Mouse (Mus musculus) granulocyte monocyte progenitor cell, adult 5-6 weeks (primary cell): ENCODE measurements around the gene Zfand3. TPM values are rescaled to one million over a fixed set of nuclear protein-coding genes. Genes with fewer than 3 reads are reported as not detected.
A peak's percentile ranks its signal among the peaks of the same experiment; 100 is the strongest.

Experiments
- ATAC-seq: replicated peaks from 2 replicates; pipeline ENCODE4 v1.8.0; 2016; ENCODE audit warnings: mild to moderate bottlenecking, moderate TSS enrichment, inconsistent platforms; ENCODE audit not compliant: poor library complexity, severe bottlenecking
- total RNA-seq, 2 experiments: library from RNA; stranded (forward) in 1 of 2; stranded (reverse) in 1 of 2; fragments of 200-712, 200-1000 nt in 1 of 2; fragments of >200 nt in 1 of 2; fragmentation: Nextera tagmentation in 1 of 2; gene quantifications; 2 replicates each; pipeline ENCODE4 v1.2.3; 2014 to 2017

Zfand3 gene
- total RNA-seq, 2 experiments from 2014 or later: 6.7 to 22.3 TPM

- no peak for ATAC-seq
These were observed 8.5 kb upstream of the Zfand3 start for GRCm38 (mm10) chr17:29995986-29996385.

DNA sequence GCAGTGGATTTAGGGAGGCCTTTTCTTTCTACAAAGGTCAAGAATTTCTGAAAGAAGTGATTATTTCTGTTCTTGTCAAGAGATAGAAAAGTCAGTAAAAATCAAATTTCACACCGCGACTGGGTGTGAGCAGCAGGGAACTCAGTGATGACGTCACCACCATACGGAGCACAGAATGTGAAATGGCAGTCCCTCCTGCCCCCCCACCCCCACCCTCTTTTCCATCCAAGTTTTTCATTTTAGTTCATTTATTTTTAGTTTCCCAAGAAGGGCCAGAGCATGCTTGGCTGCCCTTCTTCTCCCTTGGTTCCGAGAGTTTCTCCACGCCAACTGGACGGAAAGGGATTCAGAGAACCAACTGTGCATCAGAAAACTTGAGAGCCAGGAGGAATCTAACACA is 6.8 kb upstream of the Zfand3 start:
- ATAC-seq: no peak

GRCm38 (mm10) chr17:29998566-29999295 is 5.8 kb upstream of the Zfand3 start:
- peak; percentile 37; the same call in 1 of the 2 replicates for ATAC-seq

- ATAC-seq: no peak
These were observed 540 bp downstream of the Zfand3 start for GRCm38 (mm10) chr17:30005103-30005443.

- ATAC-seq: peak; percentile 34
These were observed 963 bp downstream of the Zfand3 start for GRCm38 (mm10) chr17:30005451-30005941.

GRCm38 (mm10) chr17:30006877-30007276 is 2.3 kb downstream of the Zfand3 start:
- no peak for ATAC-seq

GRCm38 (mm10) chr17:30007883-30008282 is 3.4 kb downstream of the Zfand3 start:
- ATAC-seq: no peak

- no peak for ATAC-seq
These were observed 3.9 kb downstream of the Zfand3 start for GRCm38 (mm10) chr17:30008392-30008791.

GRCm38 (mm10) chr17:30014660-30015059 is 10.1 kb downstream of the Zfand3 start:
- ATAC-seq: no peak

DNA sequence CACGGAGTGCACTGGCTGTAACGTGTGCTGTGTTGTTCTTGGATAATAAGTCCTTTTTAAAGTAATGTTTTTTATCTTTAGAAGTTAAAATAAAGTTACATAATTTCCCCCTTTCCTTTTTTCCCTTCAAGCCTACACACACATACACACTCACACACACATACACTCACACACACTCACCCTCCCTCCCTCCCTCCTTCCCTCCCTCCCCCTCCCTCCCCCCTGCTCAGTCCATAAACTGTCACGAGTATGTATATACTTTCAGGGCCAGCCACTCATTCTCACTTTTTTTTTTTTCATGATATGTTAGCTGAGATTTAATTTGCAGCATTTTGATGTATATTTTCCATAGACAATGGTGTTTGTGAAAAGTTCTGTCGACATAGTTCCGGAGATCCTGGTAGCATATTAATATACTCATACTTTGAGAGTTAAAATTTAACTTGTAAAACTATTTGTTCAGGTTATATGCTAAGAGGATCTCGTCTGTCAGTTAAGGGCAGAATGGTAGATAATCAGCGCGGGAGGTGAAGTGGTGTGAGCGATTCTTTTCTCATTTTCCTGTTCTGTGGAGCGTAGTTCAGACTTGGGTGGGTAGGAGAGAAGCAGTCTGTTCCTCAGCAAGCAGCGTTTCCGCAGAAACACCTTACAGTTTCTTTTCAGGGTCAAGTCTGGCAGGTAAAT is 14.5 kb downstream of the Zfand3 start:
- no peak for ATAC-seq

- ATAC-seq: no peak
These were observed 15.4 kb downstream of the Zfand3 start for GRCm38 (mm10) chr17:30019942-30020341.

DNA sequence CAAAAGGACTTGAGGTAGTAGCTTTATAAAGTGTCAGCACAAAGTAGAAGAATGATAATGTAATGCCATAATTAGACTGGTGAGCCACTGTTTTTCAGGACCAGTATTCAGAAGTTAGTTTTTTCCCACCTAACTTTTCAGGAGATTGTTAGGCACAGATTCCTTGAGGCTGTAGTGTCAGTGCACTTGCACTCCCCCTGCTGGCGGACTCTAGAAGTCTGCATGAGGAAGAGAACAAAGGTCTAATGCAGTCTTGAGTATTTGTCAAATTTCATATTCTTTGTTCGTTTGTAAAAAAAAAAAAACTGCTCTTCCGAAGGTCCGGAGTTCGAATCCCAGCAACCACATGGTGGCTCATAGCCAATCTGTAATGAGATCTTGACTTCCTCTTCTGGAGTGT is 20.1 kb downstream of the Zfand3 start:
- peak; percentile 63 for ATAC-seq

- ATAC-seq: no peak
These were observed 22.1 kb downstream of the Zfand3 start for GRCm38 (mm10) chr17:30026617-30027016.

DNA sequence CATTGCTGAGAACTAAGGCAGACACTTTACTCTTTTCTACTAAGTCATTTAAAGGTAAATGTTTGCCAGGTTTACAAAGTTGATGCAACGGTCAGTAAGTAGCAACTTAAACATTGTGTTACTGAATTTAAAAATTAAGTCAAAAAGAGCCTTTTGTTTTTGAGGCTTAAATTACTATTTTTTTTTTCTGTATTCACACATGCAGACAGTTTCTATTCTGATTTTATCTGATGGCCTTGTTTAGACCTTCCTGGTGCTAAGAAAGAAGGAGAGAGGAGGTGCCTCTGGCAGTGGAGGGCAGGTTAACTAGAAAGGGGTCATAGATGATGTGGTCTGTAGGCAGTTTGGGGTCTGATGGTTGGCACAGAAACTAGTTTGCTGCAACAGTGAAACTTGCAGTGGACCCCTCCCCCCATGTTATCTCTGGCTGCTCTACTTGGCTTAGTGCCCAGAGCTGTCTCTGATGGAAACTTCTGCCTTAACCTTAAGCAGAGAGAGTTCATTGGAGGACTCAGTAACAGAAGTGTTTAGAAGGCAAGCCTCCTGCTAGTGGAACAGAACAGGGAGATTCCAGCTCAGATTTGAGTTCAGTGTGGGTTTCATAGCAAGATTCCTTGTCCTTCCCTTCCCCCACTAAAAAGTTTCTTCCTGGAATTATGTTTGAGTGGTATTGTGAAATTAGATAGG is 23.0 kb downstream of the Zfand3 start:
- peak; percentile 61 for ATAC-seq

DNA sequence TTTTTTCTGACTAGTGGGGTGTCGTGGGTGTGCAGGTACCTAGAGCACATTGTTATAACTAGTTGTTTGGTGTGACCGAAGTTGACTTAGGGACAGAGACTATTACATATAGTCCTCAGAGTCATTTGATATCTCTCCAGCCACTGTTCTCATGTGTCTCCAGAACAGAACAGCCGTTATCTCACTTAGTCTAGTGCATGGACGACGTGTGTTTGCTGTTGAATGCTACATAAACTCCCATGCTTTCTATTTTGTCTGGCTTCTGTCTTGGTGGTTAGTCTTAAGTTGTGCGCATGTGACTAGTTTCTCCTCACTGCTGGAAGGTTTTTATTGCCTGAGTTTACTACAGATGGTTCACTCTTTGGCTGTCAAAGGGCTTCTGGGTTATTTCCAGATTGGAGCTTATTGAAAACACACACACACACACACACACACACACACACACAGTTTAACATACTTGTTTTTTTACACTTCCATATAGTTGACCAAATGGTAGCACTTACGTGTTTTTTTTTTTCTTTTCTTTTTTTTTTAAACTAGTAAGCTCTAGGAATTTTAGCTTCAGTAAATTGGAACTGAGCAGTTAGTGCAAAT is 25.2 kb downstream of the Zfand3 start:
- no peak for ATAC-seq

GRCm38 (mm10) chr17:30032796-30033195 is 28.3 kb downstream of the Zfand3 start:
- ATAC-seq: no peak

DNA sequence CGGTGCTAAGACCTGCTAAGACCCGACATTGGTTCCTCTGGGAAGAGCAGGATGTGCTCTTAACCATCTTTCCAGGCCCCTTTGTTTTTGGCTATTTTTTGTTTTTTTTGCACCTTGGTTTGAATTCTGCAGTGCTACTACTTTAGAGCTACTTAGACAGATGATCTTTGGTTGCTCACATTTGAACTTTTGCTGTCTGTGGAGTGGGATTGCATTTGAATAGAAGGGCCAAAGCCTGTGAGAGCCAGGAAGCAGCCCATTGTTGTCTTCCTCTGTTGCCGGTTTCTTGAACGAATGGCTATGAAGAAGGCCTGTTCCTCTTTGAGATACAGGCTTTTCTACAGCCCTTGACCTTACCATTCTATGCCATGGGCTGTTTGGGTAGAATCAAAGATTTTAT is 29.5 kb downstream of the Zfand3 start:
- ATAC-seq: no peak

- no peak for ATAC-seq
These were observed 30.9 kb downstream of the Zfand3 start for GRCm38 (mm10) chr17:30035216-30036005.

DNA sequence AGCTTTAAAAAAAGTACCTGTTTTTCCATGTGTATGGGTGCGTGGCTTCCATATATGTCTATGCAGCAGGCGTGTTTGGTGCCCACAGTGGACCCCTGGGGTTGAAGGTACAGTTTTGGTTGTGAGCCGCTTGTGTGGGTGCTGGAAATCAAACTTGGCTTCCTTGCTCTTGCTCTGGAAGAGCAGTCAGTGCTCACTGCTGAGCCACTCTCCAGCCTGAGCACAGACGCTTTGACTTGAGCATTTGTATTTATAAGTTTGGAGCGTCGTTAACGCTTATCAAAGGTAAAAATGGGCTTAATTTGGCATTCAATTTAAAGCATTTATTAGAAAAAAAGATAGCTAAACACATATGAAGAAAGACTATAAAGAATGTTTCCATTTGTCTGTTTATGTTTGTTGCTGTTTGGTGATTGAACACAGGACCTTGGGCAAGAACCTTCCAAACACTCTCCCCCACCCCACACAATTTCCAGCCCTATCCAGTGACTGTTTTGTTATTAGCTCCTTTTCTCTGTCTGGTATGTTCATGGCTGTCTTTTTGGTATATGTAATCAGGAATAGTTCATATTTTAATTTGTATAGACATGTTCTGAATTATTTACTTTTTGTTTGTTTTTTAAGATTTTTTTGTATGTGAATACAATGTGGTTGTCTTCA is 38.8 kb downstream of the Zfand3 start:
- ATAC-seq: no peak

GRCm38 (mm10) chr17:30045181-30045580 is 40.6 kb downstream of the Zfand3 start:
- ATAC-seq: no peak
